Mouse (Mus musculus) ovary, postnatal 10 days (tissue): ENCODE results near the gene Yy1.
A peak's percentile ranks its signal among the peaks of the same experiment; 100 is the strongest.

ENCODE experiments used
- DNase-seq: peaks from one replicate; pipeline ENCODE4 v3.0.0; 2022; ENCODE audit warnings: low spot score

The Yy1 gene

GRCm38 (mm10) chr12:108792546-108793452 lies at the start of gene Yy1:
Gene Yy1, plus strand, starts transcription at chr12:108792973.
- DNase-seq, result peak; percentile 88

DNA sequence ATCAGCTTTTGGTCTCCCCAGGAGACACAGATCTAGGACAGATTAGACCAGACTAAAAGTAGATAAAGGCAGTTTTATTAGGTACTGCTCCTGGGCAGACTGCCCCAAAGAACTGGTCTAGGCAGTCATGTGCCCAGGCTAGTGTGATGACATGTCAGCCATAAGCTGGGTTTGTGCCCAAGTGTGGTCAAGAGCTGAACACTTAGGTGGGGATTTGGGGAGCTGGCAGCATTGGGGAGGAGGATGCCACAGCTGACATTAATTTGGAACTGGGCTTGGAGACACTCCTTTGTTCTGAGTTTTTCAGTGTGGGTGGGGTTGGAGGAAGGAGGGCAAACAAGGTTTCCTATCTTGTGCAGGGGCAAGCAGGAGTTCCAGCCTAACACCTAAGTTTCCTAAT lies 46.8 kb upstream of the Yy1 start:
- DNase-seq, result no peak

DNA sequence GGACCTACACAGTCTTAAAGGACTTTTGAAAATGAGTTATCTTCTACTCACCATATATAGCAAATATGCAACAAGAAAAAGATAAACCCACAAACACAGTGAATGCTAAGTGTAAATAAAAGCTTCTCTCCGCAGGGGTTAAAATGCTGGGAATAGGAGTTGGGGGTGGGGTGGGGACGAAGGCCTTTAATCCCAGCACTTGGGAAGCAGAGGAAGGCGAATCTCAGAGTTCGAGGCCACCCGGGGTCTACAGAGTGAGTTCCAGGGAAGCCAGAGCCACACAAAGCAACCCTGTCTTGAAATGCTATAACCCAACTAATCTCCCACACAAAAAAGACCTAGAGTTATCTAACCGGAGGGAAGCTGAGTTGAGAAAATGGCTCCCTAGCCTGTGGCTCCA lies 43.8 kb upstream of the Yy1 start:
- no peak for DNase-seq

- no peak for DNase-seq
Measured at GRCm38 (mm10) chr12:108749454-108749853, 43.3 kb upstream of the Yy1 start.

- DNase-seq, result no peak
Measured at GRCm38 (mm10) chr12:108750226-108750625, 42.5 kb upstream of the Yy1 start.

GRCm38 (mm10) chr12:108751790-108752189 lies 41.0 kb upstream of the Yy1 start:
- DNase-seq, result no peak

GRCm38 (mm10) chr12:108755141-108755540 lies 37.6 kb upstream of the Yy1 start:
- no peak for DNase-seq

- DNase-seq, result no peak
Measured at GRCm38 (mm10) chr12:108756611-108757010, 36.2 kb upstream of the Yy1 start.

- peak; percentile 96 for DNase-seq
Measured at GRCm38 (mm10) chr12:108757717-108758257, 35.0 kb upstream of the Yy1 start.

- no peak for DNase-seq
Measured at GRCm38 (mm10) chr12:108758273-108758672, 34.5 kb upstream of the Yy1 start.

DNA sequence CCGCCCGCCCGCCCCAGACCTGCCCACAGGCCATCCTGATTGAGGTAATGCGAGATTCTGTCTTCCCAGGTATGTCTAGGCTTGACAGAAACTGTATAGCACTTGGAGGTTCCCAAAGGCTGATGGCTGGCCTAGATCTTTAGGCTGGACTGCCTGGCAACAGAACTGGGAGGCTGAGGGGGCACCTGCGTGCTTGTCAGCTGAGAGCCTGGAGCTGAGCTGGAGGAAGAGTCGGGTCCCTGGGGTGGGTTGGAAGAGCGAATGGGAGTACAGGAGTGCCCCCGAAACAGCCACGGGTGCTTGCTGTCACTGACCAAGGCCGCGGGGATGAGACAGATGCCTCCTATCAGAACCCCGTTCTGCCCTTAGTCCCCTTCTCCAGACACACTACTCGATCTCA lies 34.1 kb upstream of the Yy1 start:
- no peak for DNase-seq

DNA sequence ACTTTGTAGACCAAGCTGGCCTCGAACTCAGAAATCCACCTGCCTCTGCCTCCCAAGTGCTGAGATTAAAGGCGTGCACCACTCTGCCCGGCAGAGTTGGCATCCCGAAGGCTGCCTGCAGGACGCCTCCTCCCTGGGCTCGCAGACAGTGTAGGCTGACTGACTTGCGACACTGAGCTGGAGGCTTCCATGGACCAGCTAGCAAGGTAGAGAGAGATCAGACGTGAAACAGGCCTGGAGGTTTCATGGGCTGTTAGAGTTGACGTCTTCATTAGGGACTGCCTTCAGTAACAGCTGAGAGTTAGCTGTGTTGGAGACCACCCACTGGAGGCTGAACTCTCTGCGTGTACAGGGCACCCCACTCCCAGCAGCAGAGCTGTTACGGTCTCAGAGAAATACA lies 33.5 kb upstream of the Yy1 start:
- DNase-seq, result no peak

DNA sequence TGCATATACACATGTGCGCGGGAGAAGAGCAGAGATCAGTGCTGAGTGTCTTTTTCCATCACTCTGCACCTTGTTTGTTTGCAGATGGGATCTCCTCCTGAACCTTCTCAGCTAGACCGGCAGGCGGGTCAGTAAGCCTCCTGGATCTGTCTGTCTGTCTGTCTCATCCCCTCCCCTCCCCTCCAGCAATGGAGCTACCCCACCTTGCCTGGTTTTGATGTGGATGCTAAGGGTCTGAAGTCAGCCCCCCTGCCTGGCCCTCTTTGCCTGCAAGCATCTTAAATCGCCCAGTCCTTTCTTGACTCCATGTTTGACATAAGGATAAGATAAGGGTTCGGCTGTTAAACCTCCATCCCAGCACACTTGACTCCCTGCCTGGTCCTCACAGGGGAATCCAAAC lies 32.8 kb upstream of the Yy1 start:
- no peak for DNase-seq

DNA sequence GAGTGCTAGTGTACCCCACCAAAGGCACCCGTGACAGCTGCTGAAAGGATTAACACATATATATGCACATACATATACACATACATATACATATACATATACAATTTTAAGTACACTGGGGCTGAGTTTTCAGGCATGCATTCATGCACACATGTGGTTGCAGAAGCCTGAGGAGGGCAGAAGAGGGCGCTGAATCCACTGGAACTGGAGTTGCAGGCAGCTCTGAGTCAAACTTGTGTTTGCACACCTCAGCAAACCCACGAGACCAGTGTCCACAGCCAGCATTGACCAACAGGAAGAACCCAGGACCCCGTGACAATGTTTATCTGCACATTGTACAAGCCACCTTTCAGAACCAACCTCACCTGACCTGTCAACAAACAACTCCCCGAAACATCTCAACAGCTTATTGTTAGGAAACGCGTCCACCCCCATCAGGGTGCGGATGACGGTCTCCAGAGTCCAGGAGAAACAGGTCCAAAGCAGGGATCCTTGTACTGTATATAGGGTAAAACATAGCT lies 32.2 kb upstream of the Yy1 start:
- no peak for DNase-seq

GRCm38 (mm10) chr12:108761209-108761608 lies 31.6 kb upstream of the Yy1 start:
- no peak for DNase-seq

GRCm38 (mm10) chr12:108761665-108762064 lies 31.1 kb upstream of the Yy1 start:
- DNase-seq, result no peak

DNA sequence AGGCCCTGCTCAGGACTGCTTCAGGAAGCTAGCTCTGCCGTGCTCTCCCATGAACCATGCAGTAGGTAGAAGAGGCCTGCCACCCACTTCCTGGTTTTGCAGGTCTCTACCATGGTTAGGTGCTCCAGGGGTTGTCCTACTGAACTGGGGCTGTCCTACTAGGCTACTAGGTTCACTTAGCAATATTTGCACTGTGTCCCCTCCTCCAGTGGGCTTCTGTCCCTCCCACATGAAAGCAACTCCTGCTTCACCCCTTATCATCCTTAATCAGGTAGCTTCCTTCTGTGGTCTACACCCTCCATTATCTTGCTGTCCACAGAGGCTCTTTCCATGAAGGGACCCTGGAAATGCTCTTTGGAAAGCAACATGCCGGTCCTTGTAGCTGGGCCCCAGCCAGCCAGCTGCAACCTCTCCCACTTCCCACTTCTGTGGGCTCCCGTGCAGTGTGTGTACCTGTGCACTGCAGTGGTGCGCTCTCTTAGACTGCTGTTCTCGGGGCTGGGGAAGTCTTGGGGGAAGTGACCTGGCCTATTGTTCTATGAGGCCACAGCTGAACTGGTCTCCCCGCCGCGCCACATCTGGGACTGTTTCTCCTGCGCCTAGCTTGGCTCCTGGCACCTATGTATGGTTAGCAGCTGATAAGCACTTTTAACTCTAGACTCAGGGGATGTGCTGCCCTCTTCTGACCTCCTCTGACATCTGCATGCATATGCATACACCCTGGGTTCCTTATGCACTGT lies 29.5 kb upstream of the Yy1 start:
- no peak for DNase-seq

GRCm38 (mm10) chr12:108764917-108765678 lies 27.7 kb upstream of the Yy1 start:
- DNase-seq, result no peak

- DNase-seq, result peak; percentile 29
Measured at GRCm38 (mm10) chr12:108765751-108766221, 27.0 kb upstream of the Yy1 start.

DNA sequence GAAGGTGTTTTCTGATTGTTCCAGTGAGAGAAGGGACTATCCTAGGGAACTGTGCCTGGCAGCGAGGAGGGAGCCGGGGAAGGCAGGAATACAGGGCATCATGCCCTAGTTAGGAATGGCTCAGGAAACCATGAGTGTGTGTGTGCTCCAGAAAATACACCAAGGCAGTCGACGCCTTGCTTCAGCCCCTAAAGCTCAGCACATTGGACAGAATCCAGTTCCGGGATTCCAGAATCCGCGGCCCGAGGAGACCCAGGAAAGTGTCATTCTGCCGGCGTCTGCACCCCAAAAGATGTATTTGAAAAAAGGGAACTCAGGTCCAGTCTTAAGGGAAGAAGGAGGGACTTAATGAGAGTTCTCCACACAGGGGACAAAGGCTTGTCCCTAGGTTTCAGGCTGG lies 26.5 kb upstream of the Yy1 start:
- no peak for DNase-seq

- DNase-seq, result no peak
Measured at GRCm38 (mm10) chr12:108766866-108767265, 25.9 kb upstream of the Yy1 start.
